Mouse (Mus musculus): ENCODE data around the gene Surf4.

- TF ChIP-seq POLR2A (IDR thresholded peaks at IDR 0.05; ENCODE audit: low read depth, low read length), result no peak
- TF ChIP-seq CTCF (conservative IDR thresholded peaks at IDR 0.05; ENCODE audit: insufficient read depth, insufficient read length, low read depth, low read length), result no peak
These were observed 27.3 kb downstream of the Surf4 start for GRCm38 (mm10) chr2:26906431-26906830.

All from kidney, adult 2 months (tissue).